Mouse (Mus musculus): ENCODE data around the gene Dmap1. TPM values are rescaled to one million over a fixed set of nuclear protein-coding genes. Genes with fewer than 3 reads are reported as not detected.

The Dmap1 gene
- 10 to 100 TPM; 15.1 to 17.5 TPM for total RNA-seq (2021)
- long read RNA-seq, experiment 1, transcript Dmap1-201 (11 exons, 1,566 nt): major isoform, 6 of 17 reads
- long read RNA-seq, experiment 1, partial matches to known transcripts: 1 of 17 reads
- long read RNA-seq, experiment 1, other reads (novel, unspliced or antisense): 10 of 17 reads
- long read RNA-seq, experiment 2, partial matches to known transcripts: 1 of 14 reads
- long read RNA-seq, experiment 2, other reads (novel, unspliced or antisense): 10 of 14 reads

DNA sequence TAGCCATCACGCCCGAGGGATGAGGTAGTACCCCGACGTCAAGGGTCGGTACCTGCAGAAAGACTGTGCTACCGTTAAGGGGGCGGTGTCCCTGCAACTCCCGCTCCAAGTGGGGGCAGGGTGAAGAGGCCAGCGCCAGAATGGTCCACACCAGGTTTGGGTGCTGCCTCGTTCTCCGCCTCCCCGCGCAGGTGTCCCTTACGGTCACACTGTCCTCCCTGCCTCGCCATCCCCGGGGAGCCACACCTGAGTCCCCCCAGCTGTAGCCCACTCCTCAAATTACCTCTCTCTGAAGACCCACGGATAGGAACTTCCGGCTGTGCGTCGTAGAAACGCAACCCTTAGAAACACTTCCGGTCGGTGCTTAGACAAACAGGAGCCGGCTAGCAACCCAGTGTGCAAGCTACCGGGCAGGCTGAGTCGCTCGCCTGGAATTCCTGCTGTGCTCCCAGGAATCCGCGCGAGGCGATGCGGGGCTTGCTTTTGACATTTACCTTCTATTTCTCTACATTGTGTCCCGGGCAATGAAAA is at the start of gene Dmap1:
Gene Dmap1, minus strand, starts transcription at position 343 of the 531 bp plus-strand sequence.
- peak; percentile 84 for DNase-seq
- Histone ChIP-seq H3K27ac (peak within 1 kb of the TSS; percentile 89), H3K4me3 (peak within 1 kb of the TSS; percentile 87)
- intact Hi-C loops (cut with DNase I): no loop called here
- TF ChIP-seq CTCF (IDR thresholded peaks at IDR 0.05): peak; percentile 8; the same call in 1 of the 2 replicates

DNA sequence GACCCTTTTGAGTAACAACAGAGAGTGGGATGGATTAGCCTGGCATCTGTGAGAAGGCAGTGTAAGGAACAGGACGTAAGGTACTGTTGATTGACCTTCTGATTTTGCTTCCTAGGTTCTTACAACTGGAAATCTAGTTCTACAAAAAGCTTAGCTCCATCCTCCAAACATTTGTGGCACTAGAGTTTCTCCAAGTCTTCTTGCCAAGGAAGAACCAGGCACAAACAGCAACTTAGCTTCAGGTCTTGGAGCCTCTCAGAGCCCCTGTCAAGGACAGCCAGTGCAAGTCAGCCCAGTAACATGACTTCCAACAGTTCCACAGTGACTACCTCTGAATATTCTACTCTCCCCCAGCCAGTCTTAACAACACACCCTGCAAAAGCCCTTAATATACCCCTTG is 42.0 kb upstream of the Dmap1 start, which contains the start of gene Gm12845:
Gene Gm12845, plus strand, starts transcription at position 301 of the 400 bp plus-strand sequence.
- H3K4me3 ChIP-seq: no peak within 1 kb of the TSS
- intact Hi-C loops (cut with DNase I): no loop called here
- H3K27ac ChIP-seq: no peak within 1 kb of the TSS
- no peak for DNase-seq
- TF ChIP-seq CTCF (IDR thresholded peaks at IDR 0.05): no peak

DNA sequence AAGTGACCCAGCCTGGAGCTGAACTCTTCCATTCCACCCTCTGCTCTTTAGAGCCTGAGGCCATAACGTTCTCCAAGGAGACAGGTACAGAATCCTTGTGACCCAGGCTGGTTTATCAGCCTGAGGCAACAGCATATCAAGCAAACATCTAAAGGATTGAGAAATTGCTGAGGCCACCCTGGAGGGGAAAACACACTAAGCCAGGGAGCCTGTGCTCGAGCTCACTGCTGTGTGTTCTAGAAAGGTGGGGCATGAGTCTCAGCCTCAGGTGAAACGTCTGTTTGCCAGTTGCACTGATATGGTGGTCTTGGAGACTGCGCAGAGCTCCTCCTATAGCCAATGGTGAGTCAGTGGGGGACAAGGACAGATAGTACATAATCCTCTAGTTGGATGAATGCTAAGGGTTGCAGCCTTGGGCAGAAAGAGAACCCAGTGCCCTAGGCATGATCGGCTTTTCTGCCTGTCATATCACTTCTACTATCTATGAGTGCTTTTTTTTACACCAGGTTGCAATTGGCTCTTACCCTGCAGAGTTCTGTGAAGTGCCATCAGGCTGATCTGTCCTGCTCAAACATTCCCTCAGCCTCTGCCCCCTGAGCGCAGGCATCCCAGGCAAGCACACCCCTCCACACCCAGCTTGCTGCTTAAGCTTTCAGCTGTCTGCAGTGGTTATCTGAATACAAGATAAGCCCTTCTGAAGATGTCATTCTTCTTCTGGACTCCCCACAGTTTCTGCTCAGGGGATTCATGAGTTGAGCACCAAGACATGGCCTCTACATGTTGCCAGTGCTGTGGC is 31.4 kb upstream of the Dmap1 start:
- no peak overlapping the region for H3K27ac ChIP-seq
- intact Hi-C loops (cut with DNase I): no loop called here
- no peak for DNase-seq
- no peak for TF ChIP-seq CTCF (IDR thresholded peaks at IDR 0.05)
- H3K4me3 ChIP-seq: no peak overlapping the region

DNA sequence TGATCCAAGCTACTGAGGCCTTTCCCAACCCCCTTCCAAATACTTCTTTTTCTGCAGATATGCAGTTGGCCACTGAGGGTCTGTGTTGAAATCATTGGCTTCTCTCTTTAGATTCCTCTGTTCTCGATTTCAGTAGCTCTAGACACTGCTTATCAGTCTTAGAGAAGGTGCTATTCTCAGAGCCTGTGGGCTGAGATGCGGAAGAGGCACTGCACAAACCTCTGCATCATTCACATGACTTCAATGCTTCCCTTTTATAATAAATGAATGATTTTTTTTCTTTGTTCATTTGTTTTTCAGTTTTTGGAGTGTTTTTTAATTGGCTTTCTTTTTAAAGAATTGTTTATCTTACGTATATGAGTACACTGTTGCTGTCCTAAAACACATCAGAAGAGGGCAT is 30.2 kb upstream of the Dmap1 start:
- no peak for TF ChIP-seq CTCF (IDR thresholded peaks at IDR 0.05)
- DNase-seq: no peak
- Histone ChIP-seq H3K4me3 (no peak overlapping the region), H3K27ac (no peak overlapping the region)
- intact Hi-C loops (cut with DNase I): no loop called here

DNA sequence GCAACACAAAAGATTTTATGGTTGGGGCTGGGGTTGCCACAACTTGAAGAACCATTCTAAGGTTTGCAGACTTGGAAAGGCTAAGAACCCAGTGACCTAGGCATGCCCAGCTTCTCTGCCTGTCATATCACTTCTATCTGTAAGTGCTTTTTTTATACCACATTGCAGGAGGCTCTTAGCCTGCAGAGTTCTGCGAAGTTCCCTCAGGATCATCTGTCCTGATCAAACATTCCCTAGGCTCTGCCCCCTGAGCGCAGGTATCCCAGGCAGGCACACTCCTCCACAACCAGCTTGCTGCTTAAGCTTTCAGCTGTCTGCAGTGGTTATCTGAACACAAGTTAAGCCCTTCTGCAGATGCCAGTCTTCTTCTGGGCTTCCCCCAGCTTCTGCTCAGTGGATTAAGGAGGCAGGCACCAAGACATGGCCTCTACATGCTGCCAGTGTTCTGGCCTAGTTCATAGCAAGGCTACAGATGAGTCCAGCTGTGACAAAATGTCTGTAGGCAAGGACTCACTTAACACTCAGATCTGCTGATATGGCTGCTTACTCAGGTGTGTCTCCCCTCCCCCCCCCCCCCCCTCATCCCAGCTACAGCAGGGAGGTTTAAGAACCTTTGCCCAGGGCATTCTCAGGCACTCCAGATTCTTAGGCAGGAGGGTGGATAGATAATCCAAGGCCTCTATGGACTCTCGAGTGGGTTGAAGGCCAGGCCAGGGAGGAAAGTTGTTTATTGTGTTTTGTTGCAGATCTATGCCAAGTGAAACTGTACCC is 26.9 kb upstream of the Dmap1 start:
- intact Hi-C loops (cut with DNase I): loop anchor here (10.0 kb wide), 2 partner anchors 156 to 376 kb away; no protein-coding TSS in a partner anchor
- no peak for DNase-seq
- no peak for TF ChIP-seq CTCF (IDR thresholded peaks at IDR 0.05)
- no peak overlapping the region for H3K27ac ChIP-seq
- H3K4me3 ChIP-seq: no peak overlapping the region

DNA sequence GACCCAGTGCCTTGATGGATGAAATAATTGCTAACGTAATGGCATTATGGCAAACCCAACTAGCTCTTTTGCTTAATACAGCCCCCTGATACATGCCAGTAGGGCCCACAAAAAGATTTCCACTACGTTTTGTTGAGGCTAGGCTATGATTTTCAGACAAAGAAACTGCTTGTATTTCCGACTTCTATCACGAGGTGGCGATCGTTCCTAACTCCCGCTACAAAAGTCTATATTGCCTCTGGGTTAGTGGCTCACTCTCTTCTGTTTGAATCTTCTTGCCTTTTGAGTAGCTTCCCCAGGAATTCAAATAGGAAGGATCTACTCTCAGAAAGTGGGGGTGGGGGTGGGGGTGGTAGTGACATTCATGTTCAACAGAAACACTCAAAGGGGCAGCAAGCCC is 23.3 kb upstream of the Dmap1 start:
- TF ChIP-seq CTCF (IDR thresholded peaks at IDR 0.05): peak; percentile 73
- intact Hi-C loops (cut with DNase I): loop anchor here (1.0 to 10.0 kb wide), 3 partner anchors 66 to 379 kb away; no protein-coding TSS in a partner anchor
- H3K4me3 ChIP-seq: no peak overlapping the region
- peak; percentile 26 for DNase-seq
- no peak overlapping the region for H3K27ac ChIP-seq

DNA sequence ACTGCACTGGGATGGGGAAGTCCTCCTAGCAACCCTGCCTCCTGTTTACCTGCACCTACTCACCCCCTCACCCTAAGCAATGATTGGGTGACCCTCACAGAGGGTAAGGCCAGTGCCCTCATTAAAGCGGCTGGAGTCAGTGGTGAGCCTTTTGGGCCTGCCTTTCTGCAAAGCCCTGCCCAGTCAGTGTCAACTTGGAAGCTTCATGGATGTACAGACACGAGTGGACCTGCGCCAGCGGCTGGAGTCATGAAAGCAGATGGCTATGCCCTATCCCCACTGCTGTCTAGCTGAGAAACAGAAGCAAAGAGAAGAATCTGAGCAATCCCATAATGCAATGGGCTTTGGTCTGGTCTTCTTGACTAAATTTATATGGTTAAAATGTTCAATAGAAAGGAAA is 4.3 kb upstream of the Dmap1 start:
- intact Hi-C loops (cut with DNase I): no loop called here
- Histone ChIP-seq H3K27ac (no peak overlapping the region), H3K4me3 (no peak overlapping the region)
- no peak for DNase-seq
- TF ChIP-seq CTCF (IDR thresholded peaks at IDR 0.05): no peak

DNA sequence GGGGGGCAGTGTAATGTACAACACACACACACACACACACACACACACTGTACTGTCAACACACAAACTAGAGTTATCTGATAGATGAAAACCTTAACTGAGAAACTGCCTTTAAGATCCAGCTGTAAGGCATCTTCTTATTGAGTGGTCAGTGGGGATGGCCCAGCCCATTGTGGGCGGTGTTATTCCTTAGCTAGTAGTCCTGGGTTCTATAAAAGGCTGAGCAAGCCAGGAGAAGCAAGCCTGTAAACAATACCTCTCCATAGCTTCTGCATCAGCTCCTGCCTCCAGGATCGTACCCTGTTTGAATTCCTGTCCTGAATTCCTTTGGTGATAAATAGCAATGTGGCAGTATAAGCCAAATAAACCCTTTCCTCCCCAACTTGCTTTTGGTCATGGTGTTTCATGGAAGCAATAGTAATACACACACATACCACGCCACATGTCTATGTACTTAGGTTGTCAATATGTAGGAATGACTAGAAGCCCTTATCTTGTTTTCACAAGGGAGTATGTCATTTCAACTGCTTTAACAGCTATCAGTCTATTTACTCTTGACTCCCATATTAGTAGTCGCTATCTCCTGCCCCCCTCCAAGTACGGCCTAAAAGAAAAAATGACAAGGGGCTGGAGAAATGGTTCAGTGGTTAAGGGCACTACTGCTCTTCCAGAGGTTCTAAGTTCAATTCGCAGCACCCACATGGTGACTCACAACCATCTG is 1.1 kb upstream of the Dmap1 start:
- no peak for DNase-seq
- TF ChIP-seq CTCF (IDR thresholded peaks at IDR 0.05): no peak
- Histone ChIP-seq H3K4me3 (no peak overlapping the region), H3K27ac (no peak overlapping the region)
- intact Hi-C loops (cut with DNase I): no loop called here

DNA sequence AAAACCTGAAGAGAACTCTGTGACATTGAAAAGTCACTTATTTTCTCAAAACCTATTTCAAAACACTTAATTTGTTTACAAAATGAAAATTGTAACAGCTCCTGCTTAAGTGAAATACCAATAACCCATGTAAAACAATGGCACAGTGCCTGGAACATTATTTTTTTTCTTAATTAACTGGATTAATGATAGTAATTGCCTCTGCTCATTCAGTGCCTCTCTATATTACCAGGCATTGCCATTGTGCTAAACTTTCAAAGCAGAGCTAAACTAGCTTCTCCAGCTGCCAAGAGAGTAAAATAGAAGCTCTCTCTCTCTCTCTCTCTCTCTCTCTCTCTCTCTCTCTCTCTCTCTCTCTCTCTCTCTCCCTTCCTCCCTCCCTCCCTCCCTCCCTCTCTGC is 390 bp upstream of the Dmap1 start:
- TF ChIP-seq CTCF (IDR thresholded peaks at IDR 0.05): no peak
- no peak for DNase-seq
- H3K4me3 ChIP-seq: peak overlapping the region; percentile 87
- H3K27ac ChIP-seq: peak overlapping the region; percentile 89
- intact Hi-C loops (cut with DNase I): no loop called here

DNA sequence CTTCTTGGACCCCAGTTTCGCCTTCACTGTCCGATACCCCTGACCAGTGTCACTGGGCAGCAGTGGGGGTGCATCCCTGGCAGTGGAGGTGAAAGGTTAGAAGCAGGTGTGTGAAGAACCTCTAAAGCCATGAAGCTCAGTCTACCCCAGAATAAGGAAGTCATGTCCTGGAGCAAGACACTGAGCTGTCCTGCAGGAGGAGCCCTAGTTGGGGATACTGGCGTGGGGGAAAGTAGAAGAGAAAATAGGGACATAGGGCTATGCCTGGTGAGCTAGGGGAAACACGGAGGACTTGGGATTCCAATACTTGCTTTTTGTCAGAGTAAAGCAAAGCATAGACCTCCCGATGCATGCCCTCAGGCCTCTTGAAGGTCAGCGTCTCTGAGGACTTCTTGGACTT is 1.1 kb downstream of the Dmap1 start:
- Histone ChIP-seq H3K4me3 (peak overlapping the region; percentile 87), H3K27ac (no peak overlapping the region)
- no peak for TF ChIP-seq CTCF (IDR thresholded peaks at IDR 0.05)
- no peak for DNase-seq
- intact Hi-C loops (cut with DNase I): no loop called here

DNA sequence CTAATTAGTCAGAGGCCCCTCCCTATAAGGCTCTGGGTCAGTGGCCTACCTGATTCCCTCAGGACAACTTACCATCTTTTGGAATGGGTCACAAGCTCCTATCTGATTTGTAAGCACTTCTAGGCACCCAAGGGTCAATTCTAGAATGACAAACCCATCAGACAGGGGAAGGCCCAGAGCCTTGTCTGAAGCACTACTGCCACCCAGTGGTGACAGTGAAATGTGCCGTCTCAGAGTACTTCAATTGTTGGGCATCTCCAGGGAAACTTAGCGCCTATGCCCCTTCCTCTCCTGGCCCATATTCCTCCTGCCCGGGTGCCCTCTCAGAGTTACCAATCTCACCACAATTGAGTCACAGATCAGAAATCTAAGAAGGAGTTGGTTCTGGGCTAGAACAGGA is 5.2 kb downstream of the Dmap1 start:
- DNase-seq: peak; percentile 81
- TF ChIP-seq CTCF (IDR thresholded peaks at IDR 0.05): peak; percentile 94
- intact Hi-C loops (cut with DNase I): loop anchor here (2.0 to 10.0 kb wide), 5 partner anchors 48 to 402 kb away; partner anchors contain the start of gene Eri3
- Histone ChIP-seq H3K4me3 (no peak overlapping the region), H3K27ac (no peak overlapping the region)

DNA sequence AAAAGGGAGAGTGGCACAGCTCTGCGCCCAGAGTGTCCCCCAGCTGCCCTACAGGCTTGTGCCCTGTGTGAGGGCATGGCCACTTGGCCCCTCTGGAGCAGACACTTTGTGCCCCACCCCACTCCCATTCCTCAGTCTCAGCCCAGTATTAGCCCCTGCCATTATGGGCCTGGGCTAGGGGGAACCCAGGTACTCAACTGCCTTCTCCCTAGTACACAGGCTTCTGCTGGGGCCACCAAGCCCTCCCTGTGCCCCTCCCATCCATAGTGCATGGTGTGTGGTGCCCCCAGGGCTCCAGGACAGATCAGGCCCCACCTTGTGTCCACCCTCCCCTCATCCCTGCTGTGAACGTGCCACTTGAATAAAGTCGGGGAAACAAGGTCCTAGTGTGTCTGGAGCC is 8.2 kb downstream of the Dmap1 start:
- intact Hi-C loops (cut with DNase I): loop anchor here (10.0 kb wide), 4 partner anchors 119 to 399 kb away; partner anchors contain the start of gene Eri3
- DNase-seq: no peak
- Histone ChIP-seq H3K4me3 (no peak overlapping the region), H3K27ac (no peak overlapping the region)
- no peak for TF ChIP-seq CTCF (IDR thresholded peaks at IDR 0.05)

All from gastrocnemius, adult 2 months (tissue).